Mouse (Mus musculus) heart, embryonic 14.5 days (tissue): ENCODE data around the gene Olfr1290. TPM values are rescaled to one million over a fixed set of nuclear protein-coding genes. Genes with fewer than 3 reads are reported as not detected.

Experiments
- polyA plus RNA-seq: library from polyadenylated mRNA; unstranded; fragments of >200 nt; fragmentation: Nextera tagmentation; extraction: Ambion mirVana; gene quantifications from 2 replicates; pipeline ENCODE4 v1.2.1, GENCODE M21; 2014

The Olfr1290 gene
- polyA plus RNA-seq, 1 experiment from 2014 or later, result not detected

Other genes starting within 250 kb of the Olfr1290 start
- not detected in 2 replicates for gene Olfr1276, start 239.3 kb downstream of the Olfr1290 start, polyA plus RNA-seq
- gene Olfr1277, start 219.7 kb downstream of the Olfr1290 start, polyA plus RNA-seq, result not detected in 2 replicates
- gene Olfr1278, start 203.7 kb downstream of the Olfr1290 start, polyA plus RNA-seq, result not detected in 2 replicates
- gene Olfr1279, start 193.2 kb downstream of the Olfr1290 start, polyA plus RNA-seq, result not detected in 2 replicates
- gene Olfr1280, start 179.8 kb downstream of the Olfr1290 start, polyA plus RNA-seq, result not detected in 2 replicates
- not detected in 2 replicates for gene Olfr1281, start 167.3 kb downstream of the Olfr1290 start, polyA plus RNA-seq
- gene Olfr1282, start 157.8 kb downstream of the Olfr1290 start, polyA plus RNA-seq, result not detected in 2 replicates
- gene Olfr1283, start 127.0 kb downstream of the Olfr1290 start, polyA plus RNA-seq, result not detected in 2 replicates
- gene Olfr1284, start 118.3 kb downstream of the Olfr1290 start, polyA plus RNA-seq, result not detected in 2 replicates
- gene Olfr1286, start 70.7 kb downstream of the Olfr1290 start, polyA plus RNA-seq, result not detected in 2 replicates
- gene Olfr1287, start 44.7 kb downstream of the Olfr1290 start, polyA plus RNA-seq, result not detected in 2 replicates
- not detected in 2 replicates for gene Olfr1288, start 19.7 kb downstream of the Olfr1290 start, polyA plus RNA-seq
- not detected in 2 replicates for gene Olfr1289, start 13.0 kb downstream of the Olfr1290 start, polyA plus RNA-seq
- gene Olfr1291-ps1, start 3.4 kb upstream of the Olfr1290 start, polyA plus RNA-seq, result not detected in 2 replicates
- gene Olfr1293-ps, start 31.4 kb upstream of the Olfr1290 start, polyA plus RNA-seq, result not detected in 2 replicates
- not detected in 2 replicates for gene Olfr1294, start 46.5 kb upstream of the Olfr1290 start, polyA plus RNA-seq
- gene Olfr1295, start 75.9 kb upstream of the Olfr1290 start, polyA plus RNA-seq, result not detected in 2 replicates
- gene Olfr1297, start 132.7 kb upstream of the Olfr1290 start, polyA plus RNA-seq, result not detected in 2 replicates
- gene Olfr1298, start 155.4 kb upstream of the Olfr1290 start, polyA plus RNA-seq, result not detected in 2 replicates
- not detected in 2 replicates for gene Olfr1299, start 167.6 kb upstream of the Olfr1290 start, polyA plus RNA-seq